Mouse (Mus musculus) ovary, postnatal 14 days (tissue): ENCODE measurements around the gene Sf3b3.
"Not testable (repeated sequence)": the region's sequence is repeated elsewhere in the genome, so short reads cannot be mapped to it uniquely, and the experiment has no call there.

Experiments
- DNase-seq: peaks from one replicate; pipeline ENCODE4 v3.0.0; 2022; ENCODE audit warnings: low spot score

Sf3b3 gene

GRCm38 (mm10) chr8:110846405-110847170 lies at the start of gene Sf3b3, which contains the start of gene Cog4:
Gene Sf3b3 (minus strand): TSS chr8:110846787.
Gene Cog4 (plus strand): TSS chr8:110846600.
- peak; percentile 81 for DNase-seq

- DNase-seq = no peak
These were observed 49.2 kb upstream of the Sf3b3 start for GRCm38 (mm10) chr8:110895812-110896211.

GRCm38 (mm10) chr8:110895254-110895653 lies 48.7 kb upstream of the Sf3b3 start:
- DNase-seq = no peak

GRCm38 (mm10) chr8:110894851-110895250 lies 48.3 kb upstream of the Sf3b3 start:
- no peak for DNase-seq

DNA sequence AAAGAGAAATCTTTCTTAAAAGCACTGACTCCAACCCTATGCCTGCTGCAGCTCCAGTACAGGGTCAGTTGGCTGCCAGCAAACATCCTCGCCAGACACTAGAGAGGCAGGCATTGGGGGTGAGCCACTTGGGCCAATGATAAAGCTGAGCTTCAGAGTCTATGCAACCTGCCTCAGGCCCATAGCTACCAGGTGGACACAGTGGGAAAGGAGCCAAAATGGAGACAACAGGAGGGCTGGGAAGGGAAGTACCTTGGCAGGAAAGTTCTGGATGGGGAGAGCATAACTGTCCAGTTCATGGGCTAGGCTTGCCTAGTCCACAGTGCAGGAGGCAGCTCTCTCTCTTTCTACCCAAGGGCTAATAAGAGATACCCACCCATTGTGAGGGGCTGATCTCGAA lies 46.3 kb upstream of the Sf3b3 start:
- DNase-seq = no peak

DNA sequence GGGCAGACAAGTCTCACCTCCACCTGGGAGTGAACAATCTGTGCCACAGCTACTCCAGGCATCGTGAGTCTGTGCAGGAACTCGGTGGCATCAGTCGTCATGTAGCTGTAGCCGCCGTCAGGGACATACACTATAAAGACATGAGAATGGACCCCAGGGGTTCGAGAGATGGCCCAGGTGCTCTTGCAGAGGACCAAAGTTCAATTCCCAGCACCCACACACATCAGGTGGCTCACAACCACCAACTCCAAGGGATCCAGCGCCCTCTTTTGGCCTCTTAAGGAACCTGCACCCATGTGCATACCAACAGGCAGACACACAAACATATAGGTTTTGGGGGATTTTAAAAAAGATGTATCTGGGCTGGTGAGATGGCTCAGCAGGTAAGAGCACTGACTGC lies 45.5 kb upstream of the Sf3b3 start:
- no peak for DNase-seq

DNA sequence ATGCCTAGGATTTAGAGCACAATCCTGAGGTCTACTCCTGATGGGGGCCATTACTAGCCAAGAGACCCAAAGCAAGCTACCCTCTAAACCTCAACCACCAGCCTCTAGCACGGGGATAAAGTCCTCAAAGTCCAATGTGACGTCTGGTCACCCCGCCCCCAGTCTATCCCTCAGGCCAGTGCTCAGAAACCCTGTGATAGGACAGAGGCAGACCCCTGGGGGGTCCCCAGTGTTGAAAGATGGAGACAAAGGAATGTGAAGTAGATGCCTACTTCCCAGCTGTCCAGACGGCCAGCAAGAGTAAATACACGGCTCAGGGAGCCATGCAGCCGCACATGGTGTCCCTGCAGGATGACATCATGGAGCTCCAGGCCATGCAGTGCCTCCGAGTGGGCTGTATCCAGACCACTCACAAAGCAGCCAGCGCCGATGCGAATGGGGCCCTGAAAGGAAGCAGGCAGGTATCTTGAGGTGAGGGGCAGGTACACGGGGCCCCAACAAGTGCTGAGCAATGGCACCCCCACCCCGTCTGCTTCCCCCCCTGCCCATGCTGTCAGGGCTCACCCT lies 43.4 kb upstream of the Sf3b3 start:
- no peak for DNase-seq

DNA sequence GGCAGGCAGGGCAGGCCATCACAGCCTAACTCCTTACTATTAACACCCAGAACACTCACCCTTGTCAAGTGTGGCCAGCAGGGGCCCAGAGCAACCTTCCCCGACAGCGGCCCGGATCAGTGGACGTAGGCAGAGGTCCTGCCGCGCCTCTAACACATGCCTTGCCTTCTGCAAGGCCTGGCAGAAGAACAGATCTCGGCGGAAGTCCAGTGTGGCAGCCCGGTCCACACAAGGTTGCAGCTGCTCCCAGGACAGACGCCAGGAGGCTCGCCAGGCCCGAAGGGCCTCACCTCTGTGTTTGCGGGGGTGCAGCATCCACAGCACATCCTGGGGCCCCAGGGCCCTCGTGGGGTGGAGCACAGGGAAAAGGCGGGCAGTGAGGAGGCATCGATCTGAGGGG lies 42.3 kb upstream of the Sf3b3 start:
- DNase-seq = no peak

GRCm38 (mm10) chr8:110888441-110888840 lies 41.9 kb upstream of the Sf3b3 start:
- no peak for DNase-seq

- DNase-seq = no peak
These were observed 41.0 kb upstream of the Sf3b3 start for GRCm38 (mm10) chr8:110887551-110887950.

- DNase-seq = no peak
These were observed 40.0 kb upstream of the Sf3b3 start for GRCm38 (mm10) chr8:110886634-110887033.

DNA sequence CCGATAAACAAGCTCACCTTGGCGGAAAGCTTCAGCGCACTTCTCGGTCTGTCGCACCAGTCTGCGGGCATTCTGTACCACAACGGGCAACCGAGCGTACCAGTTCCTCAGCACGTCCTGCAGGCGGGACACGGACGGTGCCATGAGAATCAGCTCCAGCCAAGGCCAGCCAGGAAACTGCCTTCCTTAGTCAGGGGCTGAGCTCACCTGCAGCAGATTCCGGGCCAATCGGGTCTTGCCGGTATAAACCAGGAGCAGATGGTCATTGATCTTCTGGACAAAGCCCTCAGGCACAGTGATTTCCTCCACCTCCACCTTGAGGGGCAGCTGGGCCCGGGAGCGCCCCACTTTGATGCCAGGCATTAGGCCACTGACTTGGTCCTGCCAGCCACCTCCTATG lies 37.2 kb upstream of the Sf3b3 start:
- DNase-seq = no peak

DNA sequence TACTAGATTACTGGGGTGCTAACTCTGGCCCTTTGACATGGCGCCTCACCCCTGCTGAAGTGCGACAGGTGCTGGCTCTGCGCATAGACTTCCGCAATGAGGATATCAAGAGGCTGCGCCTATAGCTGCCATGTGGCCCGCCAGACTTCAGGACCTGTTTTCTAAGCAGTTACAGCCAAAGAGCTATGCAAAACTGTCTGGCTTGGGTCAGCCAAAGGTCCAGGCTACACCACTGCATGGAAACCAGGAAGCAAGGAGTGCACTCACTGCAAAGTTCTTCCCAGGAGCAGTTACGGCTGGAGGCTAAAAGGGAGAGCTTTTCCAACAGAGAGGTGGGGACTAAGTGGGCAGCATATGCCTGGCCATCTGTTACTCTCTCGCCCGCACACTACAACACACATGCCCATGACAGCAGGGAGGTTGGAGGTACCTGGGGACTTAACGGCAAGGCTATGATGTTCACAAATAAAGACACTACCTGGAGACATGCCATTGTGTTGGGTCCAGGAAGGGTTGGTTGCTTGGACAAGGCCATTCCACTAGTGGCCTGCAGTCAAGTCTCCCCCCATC lies 35.2 kb upstream of the Sf3b3 start:
- no peak for DNase-seq

GRCm38 (mm10) chr8:110877862-110878261 lies 31.3 kb upstream of the Sf3b3 start:
- no peak for DNase-seq

GRCm38 (mm10) chr8:110870501-110870900 lies 23.9 kb upstream of the Sf3b3 start:
- DNase-seq = no peak

- DNase-seq = not testable (repeated sequence)
These were observed 14.9 kb upstream of the Sf3b3 start for GRCm38 (mm10) chr8:110861347-110862025.

GRCm38 (mm10) chr8:110859651-110860501 lies 13.3 kb upstream of the Sf3b3 start:
- DNase-seq = no peak

- DNase-seq = no peak
These were observed 10.3 kb upstream of the Sf3b3 start for GRCm38 (mm10) chr8:110856760-110857461.

DNA sequence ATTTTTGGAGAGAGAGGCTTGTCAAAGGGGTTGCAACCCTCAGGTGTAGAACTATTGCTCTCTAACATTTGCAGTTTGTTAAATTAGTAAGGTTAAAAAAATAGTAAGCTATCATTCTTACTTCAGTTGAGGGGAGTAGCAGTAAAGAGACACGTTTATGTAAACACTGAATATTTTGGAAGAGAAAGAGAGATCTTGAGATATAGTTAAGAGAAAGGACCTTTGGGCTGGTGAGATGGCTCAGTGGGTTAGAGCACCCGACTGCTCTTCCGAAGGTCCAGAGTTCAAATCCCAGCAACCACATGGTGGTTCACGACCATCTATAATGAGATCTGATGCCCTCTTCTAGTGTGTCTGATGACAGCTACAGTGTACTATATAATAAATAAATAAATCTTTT lies 9.5 kb upstream of the Sf3b3 start:
- DNase-seq = not testable (repeated sequence)

DNA sequence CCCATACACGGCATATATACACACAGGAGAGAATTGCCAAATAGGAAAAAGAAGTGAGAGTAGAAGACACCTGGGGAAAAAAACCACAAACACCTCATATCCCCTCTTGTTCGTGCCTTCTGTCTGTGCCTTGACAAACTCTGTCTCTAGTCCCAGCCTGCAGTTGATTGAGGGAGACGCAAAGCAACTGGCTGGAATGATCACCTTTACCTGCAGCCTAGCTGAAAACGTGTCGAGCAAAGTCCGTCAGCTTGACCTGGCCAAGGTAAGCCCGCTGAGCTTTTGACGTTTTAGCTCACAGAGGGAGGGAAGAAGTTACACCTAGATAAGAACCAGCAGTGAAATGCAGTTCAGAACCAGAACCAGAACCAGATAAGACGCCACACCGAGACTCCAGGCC lies 4.6 kb upstream of the Sf3b3 start:
- no peak for DNase-seq
